Mouse (Mus musculus): ENCODE results near the gene Gm9789.
"Not testable (repeated sequence)": the region's sequence is repeated elsewhere in the genome, so short reads cannot be mapped to it uniquely, and the experiment has no call there.

Gm9789 gene

GRCm38 (mm10) chr16:89157652-89158051 lies at the start of gene Gm9789:
TSS of gene Gm9789 (plus strand) at chr16:89157952.
- no peak for DNase-seq

- DNase-seq: no peak
Observed at GRCm38 (mm10) chr16:89140551-89140950, 17.2 kb upstream of the Gm9789 start, which contains the start of gene Gm6358. TSS of gene Gm6358 (plus strand) at chr16:89140851.

- DNase-seq: no peak
Observed at GRCm38 (mm10) chr16:89150786-89151185, 7.0 kb upstream of the Gm9789 start, which contains the start of gene Gm10061. TSS of gene Gm10061 (plus strand) at chr16:89151086.

GRCm38 (mm10) chr16:89169190-89169589 lies 11.4 kb downstream of the Gm9789 start, which contains the start of gene Gm7735:
TSS of gene Gm7735 (plus strand) at chr16:89169490.
- not testable (repeated sequence) for DNase-seq

GRCm38 (mm10) chr16:89174435-89174834 lies 16.7 kb downstream of the Gm9789 start, which contains the start of gene 1110057P08Rik:
TSS of gene 1110057P08Rik (plus strand) at chr16:89174735.
- DNase-seq: no peak

- no peak for DNase-seq
Observed at GRCm38 (mm10) chr16:89188621-89189020, 30.9 kb downstream of the Gm9789 start.

- DNase-seq: no peak
Observed at GRCm38 (mm10) chr16:89205561-89205960, 47.8 kb downstream of the Gm9789 start, which contains the start of gene Krtap20-2. TSS of gene Krtap20-2 (plus strand) at chr16:89205861.
